Comparison of ENCODE assay signal across 8 mouse cellular contexts in the genomic region with DNA sequence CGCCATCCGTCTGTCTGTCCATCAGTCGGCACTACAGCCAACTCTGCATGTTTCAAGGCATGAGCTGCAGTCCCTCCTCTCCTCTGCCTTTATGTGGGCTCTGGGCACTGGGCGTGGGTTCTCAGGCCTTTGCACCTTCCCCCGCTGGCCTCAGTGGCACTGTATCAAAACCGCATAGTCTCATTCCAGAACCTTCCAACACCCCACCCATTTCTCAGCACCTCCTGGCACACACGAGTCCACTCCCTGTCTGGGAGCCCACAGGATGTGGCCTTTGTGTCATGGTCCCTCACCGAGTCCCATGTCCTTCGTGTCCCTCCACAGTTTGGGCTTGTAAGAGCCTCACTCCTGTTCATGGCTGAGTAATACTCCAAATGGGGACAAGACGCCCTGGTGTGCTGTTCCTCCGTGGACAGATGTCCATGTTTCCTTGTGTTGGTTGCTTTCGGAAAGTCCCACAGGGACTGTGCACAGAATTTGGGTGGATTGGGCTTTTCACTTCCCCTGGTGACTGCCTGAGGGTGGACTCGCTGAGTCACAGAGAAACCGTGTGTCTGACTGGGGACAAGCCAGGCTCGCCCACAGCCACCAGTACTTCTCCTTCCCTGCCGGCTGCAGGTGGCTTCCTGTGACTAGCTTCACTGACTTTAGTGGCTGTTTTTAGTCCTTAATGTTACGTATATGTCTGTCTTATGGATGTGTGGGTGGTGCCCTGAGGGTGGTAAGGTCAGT. TPM values are rescaled to one million over a fixed set of nuclear protein-coding genes. Genes with fewer than 3 reads are reported as not detected.
DNase-seq lines count a peak whose midpoint lies in the region; ATAC-seq lines count a peak whose summit lies in the region.

No protein-coding gene starts in this region.

- WGBS in heart, embryonic 11.5 days (ENCODE audit: insufficient replicate concordance), result 91% methylated on average over 17 of the region's 17 CpGs

- H3K27me3 ChIP-seq in heart, embryonic 11.5 days (ENCODE audit: control insufficient read depth, insufficient read depth, low read length), result no peaks in the 10 kb centered on the region

- peak overlapping the region; percentile 59; the same call in 1 of the 2 replicates for H3K27ac ChIP-seq in heart, embryonic 11.5 days (ENCODE audit: low read depth, low read length)

- DNase-seq in heart, adult 8-10 months (ENCODE audit: low spot score), result no peak
- DNase-seq in CD4-positive helper T cell, adult 2 months (ENCODE audit: low read depth, low spot score), result peak; percentile 60
- peak; percentile 60 to 67 for DNase-seq in lung, postnatal 4 days
- no peak for DNase-seq in ovary, postnatal 10 days (ENCODE audit: low spot score)
- DNase-seq in adrenal gland, postnatal 4 days (ENCODE audit: low spot score in 2 of 2), result no peak
- DNase-seq in Muller cell, postnatal 12 days (ENCODE audit: inconsistent ontology term), result no peak

- H3K9ac ChIP-seq in heart, embryonic 11.5 days (ENCODE audit: low read depth, low read length), result no peak overlapping the region

- no peak overlapping the region for H3K4me3 ChIP-seq in heart, embryonic 11.5 days (ENCODE audit: low read depth, low read length)

- H3K4me2 ChIP-seq in heart, embryonic 11.5 days, result no peak overlapping the region

- H3K36me3 ChIP-seq in heart, embryonic 11.5 days (ENCODE audit: control insufficient read depth, insufficient read depth, low read length), result no peaks in the 10 kb centered on the region

- peaks cover 78% of the 10 kb centered on the region for H3K4me1 ChIP-seq in heart, embryonic 11.5 days (ENCODE audit: control insufficient read depth, insufficient read depth, low read length)

- no peaks in the 10 kb centered on the region for H3K9me3 ChIP-seq in heart, embryonic 11.5 days (replicated peaks; ENCODE audit: control insufficient read depth, low read length)

- no peak for ATAC-seq in heart, embryonic 11.5 days (replicated peaks; ENCODE audit: insufficient number of reproducible peaks, low FRiP score, low TSS enrichment)
- ATAC-seq in granulocyte monocyte progenitor cell, adult 5-6 weeks (replicated peaks; ENCODE audit: poor library complexity, severe bottlenecking), result peak; percentile 61

RNA-seq across cellular contexts. Expression of gene Pip5k1c, which starts 5.8 kb away (rescaled TPM):
- polyA plus RNA-seq in heart, embryonic 11.5 days (2014; fragmentation: Nextera tagmentation; extraction: Ambion mirVana), result 30.2 and 32.1 TPM in 2 replicates
- total RNA-seq in heart, adult 8-10 months (2022), result 10 to 100 TPM; 25.7 to 29.5 (median 26.8) TPM
- 32.4 and 42.7 TPM in 2 replicates for total RNA-seq in granulocyte monocyte progenitor cell, adult 5-6 weeks (2014; fragmentation: Nextera tagmentation)
- total RNA-seq in granulocyte monocyte progenitor cell, adult 5-6 weeks (2017), result 24.7 and 32.7 TPM in 2 replicates
- 10 to 100 TPM; 65.2 to 71.1 TPM for total RNA-seq in adrenal gland, postnatal 4 days (2021)

RNA-seq across cellular contexts. Expression of gene Tjp3, which starts 7.2 kb away (rescaled TPM):
- polyA plus RNA-seq in heart, embryonic 11.5 days (2014; fragmentation: Nextera tagmentation; extraction: Ambion mirVana), result 0.90 and 1.4 TPM in 2 replicates
- total RNA-seq in heart, adult 8-10 months (2022), result under 1 TPM in 1 of 4 experiments, not detected in 3; 0.22 TPM
- 1.0 and 8.4 TPM in 2 replicates for total RNA-seq in granulocyte monocyte progenitor cell, adult 5-6 weeks (2014; fragmentation: Nextera tagmentation)
- 1.3 and 6.2 TPM in 2 replicates for total RNA-seq in granulocyte monocyte progenitor cell, adult 5-6 weeks (2017)
- 1 to 10 TPM; 1.8 to 3.1 TPM for total RNA-seq in adrenal gland, postnatal 4 days (2021)

RNA-seq across cellular contexts. Expression of gene Cactin, which starts 22.4 kb away (rescaled TPM):
- 20.2 and 25.0 TPM in 2 replicates for polyA plus RNA-seq in heart, embryonic 11.5 days (2014; fragmentation: Nextera tagmentation; extraction: Ambion mirVana)
- total RNA-seq in heart, adult 8-10 months (2022), result 10 to 100 TPM; 14.4 to 19.2 (median 16.3) TPM
- 16.2 and 16.3 TPM in 2 replicates for total RNA-seq in granulocyte monocyte progenitor cell, adult 5-6 weeks (2014; fragmentation: Nextera tagmentation)
- 19.4 and 26.5 TPM in 2 replicates for total RNA-seq in granulocyte monocyte progenitor cell, adult 5-6 weeks (2017)
- total RNA-seq in adrenal gland, postnatal 4 days (2021), result 10 to 100 TPM; 43.8 to 44.4 TPM

RNA-seq across cellular contexts. Expression of gene Tbxa2r, which starts 30.0 kb away (rescaled TPM):
- 10.9 and 11.2 TPM in 2 replicates for polyA plus RNA-seq in heart, embryonic 11.5 days (2014; fragmentation: Nextera tagmentation; extraction: Ambion mirVana)
- total RNA-seq in heart, adult 8-10 months (2022), result 1 to 10 TPM; 2.7 to 5.4 (median 3.5) TPM
- not detected in 2 replicates for total RNA-seq in granulocyte monocyte progenitor cell, adult 5-6 weeks (2014; fragmentation: Nextera tagmentation)
- 0.09 TPM in 1 of 2 replicates, not detected in the other for total RNA-seq in granulocyte monocyte progenitor cell, adult 5-6 weeks (2017)
- 10 to 100 TPM; 27.3 to 30.6 TPM for total RNA-seq in adrenal gland, postnatal 4 days (2021)

RNA-seq across cellular contexts. Expression of gene Apba3, which starts 31.8 kb away (rescaled TPM):
- polyA plus RNA-seq in heart, embryonic 11.5 days (2014; fragmentation: Nextera tagmentation; extraction: Ambion mirVana), result 41.2 and 44.1 TPM in 2 replicates
- total RNA-seq in heart, adult 8-10 months (2022), result 100 to 1,000 TPM; 105 to 122 (median 112) TPM
- 19.7 and 29.1 TPM in 2 replicates for total RNA-seq in granulocyte monocyte progenitor cell, adult 5-6 weeks (2014; fragmentation: Nextera tagmentation)
- 14.2 and 19.9 TPM in 2 replicates for total RNA-seq in granulocyte monocyte progenitor cell, adult 5-6 weeks (2017)
- 10 to 100 TPM; 47.8 to 49.5 TPM for total RNA-seq in adrenal gland, postnatal 4 days (2021)

Comparison
In these comparisons a context has a peak if more than half of its experiments do, and no peak if none do; other contexts are left out.
1. DNase-seq: peak in CD4-positive helper T cell, adult 2 months (single experiment) and lung, postnatal 4 days (2 of 2); none in heart, adult 8-10 months (single experiment), ovary, postnatal 10 days (single experiment), adrenal gland, postnatal 4 days (0 of 2) and Muller cell, postnatal 12 days (single experiment).